Mouse (Mus musculus): ENCODE data around the gene Bclaf1. TPM values are rescaled to one million over a fixed set of nuclear protein-coding genes. Genes with fewer than 3 reads are reported as not detected.

The Bclaf1 gene
- polyA plus RNA-seq, 1 experiment from 2014 or later = 81.8 TPM

DNA sequence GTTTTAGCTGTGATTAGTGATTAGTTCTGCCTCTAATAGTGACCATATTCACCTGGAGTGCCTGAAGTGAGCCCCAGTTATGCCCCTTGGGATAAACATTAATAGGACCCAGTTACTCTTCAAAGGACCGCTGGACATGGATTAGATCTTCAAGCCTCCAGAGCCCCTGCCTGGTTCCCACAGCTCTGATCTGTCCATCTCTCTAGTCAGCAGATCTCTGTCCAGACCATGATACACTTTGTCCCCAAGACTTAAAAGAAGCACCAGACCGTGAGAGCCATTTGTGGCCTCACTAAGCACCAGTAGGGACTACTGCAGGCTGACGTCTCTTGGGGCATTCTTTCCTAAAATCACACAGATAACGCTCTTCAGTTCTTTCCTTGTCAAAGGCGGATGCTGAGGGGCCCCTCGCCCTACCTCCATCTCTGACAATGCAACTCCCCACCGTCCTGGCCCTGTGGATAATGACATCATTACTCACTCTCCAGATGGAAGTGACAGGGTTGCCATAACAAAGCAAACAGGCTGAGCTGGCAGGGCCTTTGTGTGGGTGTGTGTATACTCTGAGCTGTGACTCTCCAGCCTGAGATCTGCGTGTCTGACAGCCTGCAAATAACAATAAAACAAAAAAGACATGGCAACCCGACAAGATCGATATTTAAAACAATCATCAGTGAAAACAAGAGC lies 26.8 kb upstream of the Bclaf1 start:
- peak; percentile 74; the same call in 1 of the 2 replicates for ATAC-seq (replicated peaks; ENCODE audit: extremely low read depth, insufficient read depth, low FRiP score)
- H3K36me3 ChIP-seq (ENCODE audit: control insufficient read depth, insufficient read depth) = no peaks in the 10 kb centered on the region
- H3K9ac ChIP-seq (ENCODE audit: low read length) = no peak overlapping the region
- H3K4me2 ChIP-seq (ENCODE audit: low read depth, low read length) = no peak overlapping the region
- H3K27me3 ChIP-seq (ENCODE audit: control insufficient read depth, insufficient read depth, low read length) = no peaks in the 10 kb centered on the region
- H3K4me1 ChIP-seq (ENCODE audit: control insufficient read depth, insufficient read depth, low read length) = peaks cover 15% of the 10 kb centered on the region
- no peaks in the 10 kb centered on the region for H3K9me3 ChIP-seq (replicated peaks; ENCODE audit: control insufficient read depth, low read length)
- WGBS = 16% methylated on average over 10 of the region's 10 CpGs
- H3K4me3 ChIP-seq (ENCODE audit: low read length) = no peak overlapping the region
- H3K27ac ChIP-seq (ENCODE audit: low read length) = no peak overlapping the region

DNA sequence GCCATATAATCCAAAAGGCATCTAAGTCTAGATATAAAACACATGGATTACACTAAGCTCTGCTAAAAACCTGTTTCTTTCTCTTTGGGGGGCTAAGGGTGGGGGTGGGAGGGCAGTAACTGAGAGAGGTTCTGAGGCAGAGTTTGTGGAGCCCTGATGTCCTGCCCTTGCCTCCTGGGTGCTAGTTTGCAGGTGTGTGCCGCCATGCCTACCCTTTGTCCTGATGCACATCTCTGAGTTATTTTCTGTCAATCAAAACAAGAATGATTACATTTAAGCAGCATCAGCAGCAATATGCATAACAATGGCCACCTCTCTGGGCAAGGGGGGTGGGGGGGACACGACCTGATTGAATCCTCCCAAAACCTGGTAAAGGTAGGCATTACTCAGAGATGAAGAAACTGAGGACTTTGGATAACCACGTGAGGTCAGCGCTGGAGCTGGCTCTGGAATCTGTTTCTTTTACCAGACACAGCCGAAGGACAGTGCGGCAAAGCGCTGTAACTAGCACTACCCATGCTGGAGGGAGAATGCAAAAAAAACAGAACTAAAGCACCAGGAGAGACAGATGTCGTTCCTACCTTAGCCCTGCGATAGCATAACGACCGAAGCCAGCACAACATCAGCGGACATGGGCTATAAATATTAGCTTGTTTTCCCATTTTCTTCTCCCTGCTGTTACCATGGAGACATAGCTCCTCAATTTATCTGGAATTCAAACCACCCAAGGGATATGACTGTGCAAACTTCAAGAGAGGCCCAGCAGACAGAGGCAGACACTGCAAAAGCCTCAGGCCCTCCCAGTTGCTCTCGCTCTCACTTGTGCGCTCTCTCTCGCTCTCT lies 26.1 kb upstream of the Bclaf1 start:
- H3K4me1 ChIP-seq (ENCODE audit: control insufficient read depth, insufficient read depth, low read length) = peaks cover 18% of the 10 kb centered on the region
- no peaks in the 10 kb centered on the region for H3K36me3 ChIP-seq (ENCODE audit: control insufficient read depth, insufficient read depth)
- H3K9ac ChIP-seq (ENCODE audit: low read length) = 0 out of 2 replicates have a peak overlapping the region, but pooled peaks have one; percentile 5
- H3K27me3 ChIP-seq (ENCODE audit: control insufficient read depth, insufficient read depth, low read length) = no peaks in the 10 kb centered on the region
- WGBS = 40% methylated on average over 15 of the region's 15 CpGs
- H3K4me2 ChIP-seq (ENCODE audit: low read depth, low read length) = peak overlapping the region; percentile 22; the same call in 1 of the 2 replicates
- H3K4me3 ChIP-seq (ENCODE audit: low read length) = no peak overlapping the region
- ATAC-seq (replicated peaks; ENCODE audit: extremely low read depth, insufficient read depth, low FRiP score) = no peak; the same call in 1 of the 2 replicates
- no peak overlapping the region for H3K27ac ChIP-seq (ENCODE audit: low read length)
- H3K9me3 ChIP-seq (replicated peaks; ENCODE audit: control insufficient read depth, low read length) = no peaks in the 10 kb centered on the region

- no peak for ATAC-seq (replicated peaks; ENCODE audit: extremely low read depth, insufficient read depth, low FRiP score)
- Histone ChIP-seq H3K9ac (ENCODE audit: low read length) (no peak overlapping the region), H3K4me1 (ENCODE audit: control insufficient read depth, insufficient read depth, low read length) (peaks cover 18% of the 10 kb centered on the region), H3K4me2 (ENCODE audit: low read depth, low read length) (no peak overlapping the region), H3K27me3 (ENCODE audit: control insufficient read depth, insufficient read depth, low read length) (no peaks in the 10 kb centered on the region), H3K27ac (ENCODE audit: low read length) (no peak overlapping the region), H3K36me3 (ENCODE audit: control insufficient read depth, insufficient read depth) (no peaks in the 10 kb centered on the region), H3K9me3 (replicated peaks; ENCODE audit: control insufficient read depth, low read length) (no peaks in the 10 kb centered on the region), H3K4me3 (ENCODE audit: low read length) (no peak overlapping the region)
- 78% methylated on average over 6 of the region's 6 CpGs for WGBS
Measured at GRCm38 (mm10) chr10:20287369-20287768, 24.9 kb upstream of the Bclaf1 start.

GRCm38 (mm10) chr10:20290467-20290883 lies 21.8 kb upstream of the Bclaf1 start:
- Histone ChIP-seq H3K9me3 (replicated peaks; ENCODE audit: control insufficient read depth, low read length) (no peaks in the 10 kb centered on the region; the same call in 1 of the 2 replicates), H3K9ac (ENCODE audit: low read length) (peak overlapping the region; percentile 70), H3K36me3 (ENCODE audit: control insufficient read depth, insufficient read depth) (no peaks in the 10 kb centered on the region), H3K4me1 (ENCODE audit: control insufficient read depth, insufficient read depth, low read length) (peaks cover 15% of the 10 kb centered on the region), H3K4me2 (ENCODE audit: low read depth, low read length) (peak overlapping the region; percentile 69), H3K27ac (ENCODE audit: low read length) (no peak overlapping the region), H3K27me3 (ENCODE audit: control insufficient read depth, insufficient read depth, low read length) (no peaks in the 10 kb centered on the region), H3K4me3 (ENCODE audit: low read length) (peak overlapping the region; percentile 36)
- WGBS = 12% methylated on average over 11 of the region's 11 CpGs
- ATAC-seq (replicated peaks; ENCODE audit: extremely low read depth, insufficient read depth, low FRiP score) = no peak; the same call in 1 of the 2 replicates

- Histone ChIP-seq H3K4me1 (ENCODE audit: control insufficient read depth, insufficient read depth, low read length) (peaks cover 7% of the 10 kb centered on the region), H3K4me2 (ENCODE audit: low read depth, low read length) (no peak overlapping the region), H3K9me3 (replicated peaks; ENCODE audit: control insufficient read depth, low read length) (no peaks in the 10 kb centered on the region; the same call in 1 of the 2 replicates), H3K27ac (ENCODE audit: low read length) (no peak overlapping the region), H3K4me3 (ENCODE audit: low read length) (no peak overlapping the region), H3K9ac (ENCODE audit: low read length) (no peak overlapping the region), H3K27me3 (ENCODE audit: control insufficient read depth, insufficient read depth, low read length) (no peaks in the 10 kb centered on the region), H3K36me3 (ENCODE audit: control insufficient read depth, insufficient read depth) (no peaks in the 10 kb centered on the region)
- no peak for ATAC-seq (replicated peaks; ENCODE audit: extremely low read depth, insufficient read depth, low FRiP score)
- 72% methylated on average over 5 of the region's 5 CpGs for WGBS
Measured at GRCm38 (mm10) chr10:20295961-20296360, 16.3 kb upstream of the Bclaf1 start.

- 29% methylated on average over 3 of the region's 3 CpGs for WGBS
- ATAC-seq (replicated peaks; ENCODE audit: extremely low read depth, insufficient read depth, low FRiP score) = peak; percentile 89
- H3K4me3 ChIP-seq (ENCODE audit: low read length) = no peak overlapping the region
- no peaks in the 10 kb centered on the region; the same call in 1 of the 2 replicates for H3K9me3 ChIP-seq (replicated peaks; ENCODE audit: control insufficient read depth, low read length)
- H3K27me3 ChIP-seq (ENCODE audit: control insufficient read depth, insufficient read depth, low read length) = no peaks in the 10 kb centered on the region
- H3K36me3 ChIP-seq (ENCODE audit: control insufficient read depth, insufficient read depth) = no peaks in the 10 kb centered on the region
- peak overlapping the region; percentile 93 for H3K27ac ChIP-seq (ENCODE audit: low read length)
- peaks cover 7% of the 10 kb centered on the region for H3K4me1 ChIP-seq (ENCODE audit: control insufficient read depth, insufficient read depth, low read length)
- H3K4me2 ChIP-seq (ENCODE audit: low read depth, low read length) = peak overlapping the region; percentile 47; the same call in 1 of the 2 replicates
- H3K9ac ChIP-seq (ENCODE audit: low read length) = no peak overlapping the region
Measured at GRCm38 (mm10) chr10:20298152-20298920, 13.9 kb upstream of the Bclaf1 start.

DNA sequence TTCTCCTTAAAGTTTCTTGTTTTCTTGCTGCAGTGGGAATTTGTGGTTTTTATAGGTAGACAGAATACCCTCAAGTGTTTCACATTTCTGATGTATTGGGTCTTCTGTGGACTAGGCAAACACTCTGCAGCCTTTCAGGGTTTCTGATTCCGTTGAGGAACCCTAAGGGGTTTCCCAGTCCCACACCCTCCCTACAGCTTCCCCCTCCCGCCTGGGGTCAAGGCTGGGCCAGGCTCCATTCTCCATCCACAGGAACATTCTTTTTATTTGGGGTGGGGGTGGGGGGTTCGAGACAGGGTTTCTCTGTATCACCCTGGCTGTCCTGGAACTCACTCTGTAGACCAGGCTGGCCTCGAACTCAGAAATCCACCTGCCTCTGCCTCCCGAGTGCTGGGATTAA lies 13.2 kb upstream of the Bclaf1 start:
- no peaks in the 10 kb centered on the region for H3K36me3 ChIP-seq (ENCODE audit: control insufficient read depth, insufficient read depth)
- H3K27ac ChIP-seq (ENCODE audit: low read length) = peak overlapping the region; percentile 93; the same call in 1 of the 2 replicates
- WGBS = 81% methylated on average over 5 of the region's 5 CpGs
- H3K27me3 ChIP-seq (ENCODE audit: control insufficient read depth, insufficient read depth, low read length) = no peaks in the 10 kb centered on the region
- H3K4me1 ChIP-seq (ENCODE audit: control insufficient read depth, insufficient read depth, low read length) = peaks cover 7% of the 10 kb centered on the region
- H3K9me3 ChIP-seq (replicated peaks; ENCODE audit: control insufficient read depth, low read length) = no peaks in the 10 kb centered on the region; the same call in 1 of the 2 replicates
- H3K4me3 ChIP-seq (ENCODE audit: low read length) = no peak overlapping the region
- no peak for ATAC-seq (replicated peaks; ENCODE audit: extremely low read depth, insufficient read depth, low FRiP score)
- H3K4me2 ChIP-seq (ENCODE audit: low read depth, low read length) = no peak overlapping the region
- H3K9ac ChIP-seq (ENCODE audit: low read length) = no peak overlapping the region

GRCm38 (mm10) chr10:20310969-20311769 lies 1.1 kb upstream of the Bclaf1 start:
- Histone ChIP-seq H3K27ac (ENCODE audit: low read length) (peak overlapping the region; percentile 98), H3K4me2 (ENCODE audit: low read depth, low read length) (peak overlapping the region; percentile 73), H3K9ac (ENCODE audit: low read length) (peak overlapping the region; percentile 74), H3K36me3 (ENCODE audit: control insufficient read depth, insufficient read depth) (0 out of 2 replicates have a peak, but pooled peaks cover 2% of the 10 kb centered on the region), H3K4me1 (ENCODE audit: control insufficient read depth, insufficient read depth, low read length) (peaks cover 15% of the 10 kb centered on the region), H3K9me3 (replicated peaks; ENCODE audit: control insufficient read depth, low read length) (no peaks in the 10 kb centered on the region), H3K4me3 (ENCODE audit: low read length) (peak overlapping the region; percentile 94), H3K27me3 (ENCODE audit: control insufficient read depth, insufficient read depth, low read length) (no peaks in the 10 kb centered on the region)
- 50% methylated on average over 11 of the region's 11 CpGs for WGBS
- no peak for ATAC-seq (replicated peaks; ENCODE audit: extremely low read depth, insufficient read depth, low FRiP score)

All from heart, embryonic 16.5 days (tissue).